11 mouse cellular contexts compared by ENCODE assay signal in genomic region chr13:97825801-97826576, GRCm38 (mm10).
DNase-seq lines count a peak whose midpoint lies in the region; ATAC-seq and TF ChIP-seq lines count a peak whose summit lies in the region.
"Had no signal": no experiment of that assay in that cellular context is flagged by ENCODE, and none has a peak within 500 bp of the region (broad histone marks: within the 10 kb centered on the region; RNA-seq: fewer than 3 reads in every experiment).

No protein-coding gene starts in this region.

- no peaks in the 10 kb centered on the region for H3K36me3 ChIP-seq in liver, postnatal 0 days (replicated peaks; ENCODE audit: insufficient read depth, low read length)
- H3K36me3 ChIP-seq in limb, embryonic 15.5 days = no peaks in the 10 kb centered on the region
- H3K36me3 ChIP-seq: heart, embryonic 12.5 days had no signal

- DNase-seq in liver, postnatal 0 days = peak; percentile 10
- no peak for DNase-seq in liver
- peak; percentile 37 for DNase-seq in forelimb bud, embryonic 11.5 days (ENCODE audit: low read depth, low spot score)
- DNase-seq in retina, postnatal 7 days (ENCODE audit: low read depth, low spot score) = peak; percentile 51
- DNase-seq in testis, postnatal 10 days (ENCODE audit: low spot score) = no peak
- no peak for DNase-seq in cerebellum, adult 9-11 months
- DNase-seq: lung, postnatal 4 days; thymus, postnatal 14 days had no signal

- no peak overlapping the region for H3K9ac ChIP-seq in liver, postnatal 0 days (replicated peaks)
- no peak overlapping the region for H3K9ac ChIP-seq in limb, embryonic 15.5 days
- H3K9ac ChIP-seq: heart, embryonic 12.5 days had no signal

- H3K9me3 ChIP-seq in liver, postnatal 0 days (ENCODE audit: low read length) = no peaks in the 10 kb centered on the region
- no peaks in the 10 kb centered on the region for H3K9me3 ChIP-seq in limb, embryonic 15.5 days
- H3K9me3 ChIP-seq: heart, embryonic 12.5 days had no signal

- H3K4me1 ChIP-seq in liver, postnatal 0 days (ENCODE audit: insufficient read depth) = no peaks in the 10 kb centered on the region
- H3K4me1 ChIP-seq in limb, embryonic 15.5 days = peaks cover 24% of the 10 kb centered on the region

- H3K4me2 ChIP-seq in liver, postnatal 0 days (ENCODE audit: low read depth, low read length) = no peak overlapping the region
- H3K4me2 ChIP-seq in limb, embryonic 15.5 days = no peak overlapping the region
- H3K4me2 ChIP-seq: heart, embryonic 12.5 days had no signal

- ATAC-seq in liver, postnatal 0 days = no peak
- no peak for ATAC-seq in limb, embryonic 15.5 days (ENCODE audit: insufficient number of reproducible peaks, low FRiP score, low TSS enrichment, low read depth)
- no peak for ATAC-seq in erythroid progenitor cell, adult 5-6 weeks (replicated peaks; ENCODE audit: low FRiP score, poor library complexity, severe bottlenecking)

- WGBS in liver, postnatal 0 days (ENCODE audit: insufficient replicate concordance) = 71% methylated on average over 22 of the region's 22 CpGs
- 29% methylated on average over 22 of the region's 22 CpGs for WGBS in limb, embryonic 15.5 days

- no peak for TF ChIP-seq EP300 in liver, postnatal 0 days (IDR thresholded peaks at IDR 0.05; ENCODE audit: low read depth)

- no peak overlapping the region for H3K4me3 ChIP-seq in liver, postnatal 0 days (ENCODE audit: low read depth, low read length)
- H3K4me3 ChIP-seq in limb, embryonic 15.5 days = no peak overlapping the region
- H3K4me3 ChIP-seq: heart, embryonic 12.5 days had no signal

- TF ChIP-seq CTCF in liver, postnatal 0 days (IDR thresholded peaks at IDR 0.05; ENCODE audit: low read depth) = no peak

- no peaks in the 10 kb centered on the region for H3K27me3 ChIP-seq in liver, postnatal 0 days (ENCODE audit: insufficient read depth, low read length)
- H3K27me3 ChIP-seq in limb, embryonic 15.5 days = no peaks in the 10 kb centered on the region
- H3K27me3 ChIP-seq: heart, embryonic 12.5 days had no signal

- no peak overlapping the region for H3K27ac ChIP-seq in liver, postnatal 0 days (ENCODE audit: low read depth)
- H3K27ac ChIP-seq in limb, embryonic 15.5 days = 0 out of 2 replicates have a peak overlapping the region, but pooled peaks have one; percentile 3

Comparison
In these comparisons a context has a peak if more than half of its experiments do, and no peak if none do; other contexts are left out.
1. DNase-seq: peak in liver, postnatal 0 days (single experiment), forelimb bud, embryonic 11.5 days (single experiment) and retina, postnatal 7 days (single experiment); none in liver (single experiment), testis, postnatal 10 days (single experiment) and cerebellum, adult 9-11 months (single experiment).